In genomic region chr9:13314577-13315004, GRCm38 (mm10) we compare ENCODE assay signal across 25 mouse cellular contexts. TPM values are rescaled to one million over a fixed set of nuclear protein-coding genes. Genes with fewer than 3 reads are reported as not detected.
DNase-seq lines count a peak whose midpoint lies in the region; ATAC-seq and TF ChIP-seq lines count a peak whose summit lies in the region.
"Had no signal": no experiment of that assay in that cellular context is flagged by ENCODE, and none has a peak within 500 bp of the region (broad histone marks: within the 10 kb centered on the region; RNA-seq: fewer than 3 reads in every experiment).

No protein-coding gene starts in this region.

- intact Hi-C loops in heart, postnatal 10 days (cut with DNase I) = no loop called here

- peaks cover 67% of the 10 kb centered on the region for H3K4me1 ChIP-seq in heart, embryonic 13.5 days
- peaks cover 17% of the 10 kb centered on the region; the same call in 1 of the 2 replicates for H3K4me1 ChIP-seq in embryonic facial prominence, embryonic 14.5 days (ENCODE audit: control insufficient read depth, insufficient read depth, low read length)
- no peaks in the 10 kb centered on the region for H3K4me1 ChIP-seq in intestine, postnatal 0 days (replicated peaks; ENCODE audit: control insufficient read depth, insufficient read depth, low read length)
- H3K4me1 ChIP-seq in forebrain, embryonic 16.5 days (replicated peaks; ENCODE audit: control insufficient read depth, insufficient read depth, low read length) = peaks cover 4% of the 10 kb centered on the region; the same call in 1 of the 2 replicates
- H3K4me1 ChIP-seq: liver, embryonic 13.5 days had no signal

- no peak overlapping the region for H3K4me3 ChIP-seq in heart, embryonic 13.5 days
- no peak overlapping the region for H3K4me3 ChIP-seq in embryonic facial prominence, embryonic 14.5 days (ENCODE audit: low read depth, low read length)
- no peak overlapping the region for H3K4me3 ChIP-seq in intestine, postnatal 0 days (ENCODE audit: low read depth, low read length)
- no peak overlapping the region for H3K4me3 ChIP-seq in forebrain, embryonic 16.5 days (replicated peaks; ENCODE audit: low read length)
- H3K4me3 ChIP-seq: erythroblast, embryonic 14.5 days; forebrain, embryonic 13.5 days; limb, embryonic 12.5 days; liver, embryonic 13.5 days; myocyte; neural tube, embryonic 13.5 days had no signal

- WGBS in heart, embryonic 13.5 days = 52% methylated on average over 5 of the region's 5 CpGs
- WGBS in embryonic facial prominence, embryonic 14.5 days = 58% methylated on average over 5 of the region's 5 CpGs
- 72% methylated on average over 5 of the region's 5 CpGs for WGBS in intestine, postnatal 0 days
- WGBS in forebrain, embryonic 16.5 days = 85% methylated on average over 5 of the region's 5 CpGs

- H3K9me3 ChIP-seq in heart, embryonic 13.5 days = no peaks in the 10 kb centered on the region
- H3K9me3 ChIP-seq in embryonic facial prominence, embryonic 14.5 days (ENCODE audit: control insufficient read depth, low read length) = no peaks in the 10 kb centered on the region
- H3K9me3 ChIP-seq in intestine, postnatal 0 days (ENCODE audit: control insufficient read depth) = no peaks in the 10 kb centered on the region
- no peaks in the 10 kb centered on the region for H3K9me3 ChIP-seq in forebrain, embryonic 16.5 days (ENCODE audit: control insufficient read depth, low read length)
- H3K9me3 ChIP-seq: forebrain, embryonic 13.5 days; limb, embryonic 12.5 days; liver, embryonic 13.5 days; neural tube, embryonic 13.5 days had no signal

- peak overlapping the region; percentile 30 for H3K27ac ChIP-seq in heart, embryonic 13.5 days (replicated peaks)
- H3K27ac ChIP-seq in embryonic facial prominence, embryonic 14.5 days (replicated peaks; ENCODE audit: low read depth, low read length) = peak overlapping the region; percentile 30; the same call in 1 of the 2 replicates
- H3K27ac ChIP-seq in intestine, postnatal 0 days (ENCODE audit: low read depth, low read length) = no peak overlapping the region
- H3K27ac ChIP-seq in forebrain, embryonic 16.5 days (ENCODE audit: low read length) = no peak overlapping the region
- H3K27ac ChIP-seq: forebrain, embryonic 13.5 days; liver, embryonic 13.5 days; neural tube, embryonic 13.5 days had no signal

- TF ChIP-seq CTCF in intestine, postnatal 0 days (IDR thresholded peaks at IDR 0.05; ENCODE audit: low read depth) = no peak

- ATAC-seq in heart, embryonic 13.5 days (ENCODE audit: extremely low read depth, insufficient number of reproducible peaks, low FRiP score, low TSS enrichment) = no peak
- no peak for ATAC-seq in embryonic facial prominence, embryonic 14.5 days (ENCODE audit: low read depth)
- no peak for ATAC-seq in intestine, postnatal 0 days
- no peak for ATAC-seq in forebrain, embryonic 16.5 days
- ATAC-seq: forebrain, embryonic 13.5 days; midbrain, embryonic 16.5 days had no signal

- DNase-seq in heart, postnatal 10 days = no peak
- peak; percentile 9 for DNase-seq in right cerebral cortex, postnatal 25 days
- no peak for DNase-seq in right cerebral cortex, postnatal 36 days (ENCODE audit: low spot score in 2 of 2)
- DNase-seq in embryonic facial prominence, embryonic 14.5 days (ENCODE audit: low spot score) = peak; percentile 45
- DNase-seq: adrenal gland, postnatal 25 days; cerebellum, adult 9-10 months; gastrocnemius, postnatal 36 days; heart, postnatal 14 days; kidney, adult 11 months; layer of hippocampus, postnatal 36 days; liver, embryonic 13.5 days; lung, embryonic 14.5 days; lung, postnatal 36 days; right cerebral cortex, adult 18-20 months; thymus, adult 18-20 months; thymus, postnatal 4 days had no signal

- H3K4me2 ChIP-seq in heart, embryonic 13.5 days = no peak overlapping the region
- H3K4me2 ChIP-seq in embryonic facial prominence, embryonic 14.5 days (ENCODE audit: low read depth, low read length) = no peak overlapping the region
- H3K4me2 ChIP-seq in intestine, postnatal 0 days (replicated peaks; ENCODE audit: low read depth) = no peak overlapping the region
- H3K4me2 ChIP-seq in forebrain, embryonic 16.5 days (ENCODE audit: low read length) = no peak overlapping the region
- H3K4me2 ChIP-seq: forebrain, embryonic 13.5 days; limb, embryonic 12.5 days; liver, embryonic 13.5 days; lung, embryonic 14.5 days; neural tube, embryonic 13.5 days had no signal

- H3K36me3 ChIP-seq in heart, embryonic 13.5 days = no peaks in the 10 kb centered on the region
- H3K36me3 ChIP-seq in embryonic facial prominence, embryonic 14.5 days (ENCODE audit: control insufficient read depth, insufficient read depth, low read length) = no peaks in the 10 kb centered on the region
- no peaks in the 10 kb centered on the region for H3K36me3 ChIP-seq in intestine, postnatal 0 days (ENCODE audit: control insufficient read depth, insufficient read depth)
- no peaks in the 10 kb centered on the region for H3K36me3 ChIP-seq in forebrain, embryonic 16.5 days (ENCODE audit: control insufficient read depth, insufficient read depth)
- H3K36me3 ChIP-seq: limb, embryonic 12.5 days; liver, embryonic 13.5 days; neural tube, embryonic 13.5 days had no signal

- H3K9ac ChIP-seq in heart, embryonic 13.5 days = no peak overlapping the region
- H3K9ac ChIP-seq in embryonic facial prominence, embryonic 14.5 days (ENCODE audit: low read depth, low read length) = no peak overlapping the region
- H3K9ac ChIP-seq in intestine, postnatal 0 days (ENCODE audit: low read depth, low read length) = no peak overlapping the region
- H3K9ac ChIP-seq in forebrain, embryonic 16.5 days (replicated peaks; ENCODE audit: low read depth, low read length) = no peak overlapping the region
- H3K9ac ChIP-seq: forebrain, embryonic 13.5 days; limb, embryonic 12.5 days; liver, embryonic 13.5 days; lung, embryonic 14.5 days; neural tube, embryonic 13.5 days had no signal

- H3K27me3 ChIP-seq in heart, embryonic 13.5 days (replicated peaks) = no peaks in the 10 kb centered on the region
- no peaks in the 10 kb centered on the region for H3K27me3 ChIP-seq in embryonic facial prominence, embryonic 14.5 days (replicated peaks; ENCODE audit: control insufficient read depth, insufficient read depth, low read length)
- H3K27me3 ChIP-seq in intestine, postnatal 0 days (replicated peaks; ENCODE audit: control insufficient read depth, insufficient read depth, low read length) = no peaks in the 10 kb centered on the region
- no peaks in the 10 kb centered on the region for H3K27me3 ChIP-seq in forebrain, embryonic 16.5 days (replicated peaks; ENCODE audit: control insufficient read depth, insufficient read depth, low read length)
- H3K27me3 ChIP-seq: forebrain, embryonic 13.5 days; limb, embryonic 12.5 days; liver, embryonic 13.5 days; neural tube, embryonic 13.5 days had no signal

RNA-seq across cellular contexts. Expression of gene Maml2, which starts 16.8 kb away (rescaled TPM):
- 9.5 and 9.8 TPM in 2 replicates for polyA plus RNA-seq in heart, embryonic 13.5 days (2015; fragmentation: Nextera tagmentation; extraction: Ambion mirVana)
- total RNA-seq in heart, postnatal 10 days (2021) = 1 to 10 TPM; 9.1 to 10.0 TPM
- polyA plus RNA-seq in embryonic facial prominence, embryonic 14.5 days (2014; fragmentation: Nextera tagmentation; extraction: Ambion mirVana) = 9.8 and 11.1 TPM in 2 replicates
- 3.1 and 3.4 TPM in 2 replicates for polyA plus RNA-seq in intestine, postnatal 0 days (2015; fragmentation: Nextera tagmentation; extraction: Ambion mirVana)
- 9.0 and 10.5 TPM in 2 replicates for polyA plus RNA-seq in forebrain, embryonic 16.5 days (2015; fragmentation: Nextera tagmentation; extraction: Ambion mirVana)

Comparison
In these comparisons a context has a peak if more than half of its experiments do, and no peak if none do; other contexts are left out.
1. DNase-seq: peak in right cerebral cortex, postnatal 25 days (single experiment) and embryonic facial prominence, embryonic 14.5 days (single experiment); none in heart, postnatal 10 days (0 of 2) and right cerebral cortex, postnatal 36 days (0 of 2).
2. H3K27ac ChIP-seq: peak in heart, embryonic 13.5 days (single experiment) and embryonic facial prominence, embryonic 14.5 days (single experiment); none in intestine, postnatal 0 days (single experiment) and forebrain, embryonic 16.5 days (single experiment).